Mouse (Mus musculus) intestine, embryonic 15.5 days (tissue): ENCODE results near the gene Lrrtm3. TPM values are rescaled to one million over a fixed set of nuclear protein-coding genes. Genes with fewer than 3 reads are reported as not detected.

ENCODE experiments used
- polyA plus RNA-seq: library from polyadenylated mRNA; unstranded; fragments of >200 nt; fragmentation: Nextera tagmentation; extraction: Ambion mirVana; gene quantifications from 2 replicates; pipeline ENCODE4 v1.2.1, GENCODE M21; 2015

Gene Lrrtm3
- polyA plus RNA-seq, 1 experiment from 2014 or later: 4.0 TPM

Other genes with a start within 250 kb of the Lrrtm3 start
- gene Gm10118, start 162.8 kb downstream of the Lrrtm3 start, polyA plus RNA-seq: 0.10 TPM in 2 replicates